Mouse (Mus musculus) embryonic facial prominence, embryonic 15.5 days (tissue): ENCODE results near the gene Mrm2. TPM values are rescaled to one million over a fixed set of nuclear protein-coding genes. Genes with fewer than 3 reads are reported as not detected.
"Not testable (repeated sequence)": the region's sequence is repeated elsewhere in the genome, so short reads cannot be mapped to it uniquely, and the experiment has no call there.

Source experiments
- ATAC-seq: fragments of 200-750 bp; cut with Nextera tagmentation; 2 replicates; pipeline ENCODE4 v1.8.0; 2017; ENCODE audit warnings: low read depth, moderate TSS enrichment; ENCODE audit not compliant: insufficient number of reproducible peaks, low FRiP score, low TSS enrichment
- H3K27ac ChIP-seq: fragments of 300-500 bp; sonication (generic); replicated peaks from 2 replicates; pipeline ENCODE4 v1.5.1; 2015; ENCODE audit warnings: mild to moderate bottlenecking, inconsistent platforms
- H3K27me3 ChIP-seq: fragments of 300-500 bp; sonication (generic); 2 replicates; pipeline ENCODE4 v1.6.1; 2015; ENCODE audit warnings: inconsistent platforms
- H3K36me3 ChIP-seq: fragments of 300-500 bp; sonication (generic); 2 replicates; pipeline ENCODE4 v1.6.1; 2015; ENCODE audit warnings: mild to moderate bottlenecking, inconsistent platforms
- H3K4me1 ChIP-seq: fragments of 300-500 bp; sonication (generic); 2 replicates; pipeline ENCODE4 v1.6.1; 2015; ENCODE audit warnings: inconsistent platforms
- H3K4me2 ChIP-seq: fragments of 300-500 bp; sonication (generic); replicated peaks from 2 replicates; pipeline ENCODE4 v1.6.1; 2015; ENCODE audit warnings: mild to moderate bottlenecking, inconsistent platforms
- H3K4me3 ChIP-seq: fragments of 300-500 bp; sonication (generic); replicated peaks from 2 replicates; pipeline ENCODE4 v1.5.1; 2015; ENCODE audit warnings: mild to moderate bottlenecking, inconsistent platforms
- H3K9ac ChIP-seq: fragments of 300-500 bp; sonication (generic); 2 replicates; pipeline ENCODE4 v1.6.1; 2015; ENCODE audit warnings: inconsistent platforms
- H3K9me3 ChIP-seq: fragments of 300-500 bp; sonication (generic); replicated peaks from 2 replicates; pipeline ENCODE4 v1.6.1; 2016; ENCODE audit warnings: inconsistent platforms
- WGBS: fragments of 180-500 bp; shearing (Covaris S2); methylation state at CpG from one replicate; pipeline ENCODE4 v1.1.7; 2015; 5-methylcytosine and 5-hydroxymethylcytosine counted together
- polyA plus RNA-seq: library from polyadenylated mRNA; unstranded; fragments of >200 nt; fragmentation: Nextera tagmentation; extraction: Ambion mirVana; gene quantifications from 2 replicates; pipeline ENCODE4 v1.2.1, GENCODE M21; 2015

The Mrm2 gene
- polyA plus RNA-seq, 1 experiment from 2014 or later = 20.4 TPM

- WGBS = 90% methylated on average over 4 of the region's 4 CpGs
- Histone ChIP-seq H3K4me1 (0 out of 2 replicates have a peak, but pooled peaks cover 7% of the 10 kb centered on the region), H3K4me2 (no peak overlapping the region), H3K9ac (no peak overlapping the region), H3K36me3 (no peaks in the 10 kb centered on the region), H3K27ac (no peak overlapping the region), H3K27me3 (no peaks in the 10 kb centered on the region), H3K9me3 (no peaks in the 10 kb centered on the region), H3K4me3 (no peak overlapping the region)
- ATAC-seq = no peak
Measured at GRCm38 (mm10) chr5:140368926-140369325, 37.2 kb upstream of the Mrm2 start.

GRCm38 (mm10) chr5:140368126-140368525 lies 36.4 kb upstream of the Mrm2 start:
- H3K9ac ChIP-seq, H3K27ac ChIP-seq, ATAC-seq, H3K9me3 ChIP-seq, H3K4me3 ChIP-seq, H3K36me3 ChIP-seq, H3K4me1 ChIP-seq, H3K4me2 ChIP-seq, H3K27me3 ChIP-seq: not testable (repeated sequence)
- WGBS = 85% methylated on average over 2 of the region's 2 CpGs

- Histone ChIP-seq H3K4me2 (no peak overlapping the region), H3K9me3 (no peaks in the 10 kb centered on the region), H3K27ac (no peak overlapping the region), H3K9ac (no peak overlapping the region), H3K27me3 (no peaks in the 10 kb centered on the region), H3K4me3 (no peak overlapping the region), H3K4me1 (no peaks in the 10 kb centered on the region), H3K36me3 (no peaks in the 10 kb centered on the region)
- 94% methylated on average over 5 of the region's 5 CpGs for WGBS
- no peak for ATAC-seq
Measured at GRCm38 (mm10) chr5:140364415-140364814, 32.7 kb upstream of the Mrm2 start.

GRCm38 (mm10) chr5:140359930-140360674 lies 28.4 kb upstream of the Mrm2 start:
- Histone ChIP-seq H3K4me3 (no peak overlapping the region), H3K36me3 (peaks cover 31% of the 10 kb centered on the region), H3K4me1 (no peaks in the 10 kb centered on the region), H3K9ac (no peak overlapping the region), H3K27me3 (no peaks in the 10 kb centered on the region), H3K27ac (no peak overlapping the region), H3K4me2 (no peak overlapping the region), H3K9me3 (no peaks in the 10 kb centered on the region)
- 74% methylated on average over 14 of the region's 14 CpGs for WGBS
- ATAC-seq = 0 out of 2 replicates have a peak, but pooled peaks have one; percentile 34

DNA sequence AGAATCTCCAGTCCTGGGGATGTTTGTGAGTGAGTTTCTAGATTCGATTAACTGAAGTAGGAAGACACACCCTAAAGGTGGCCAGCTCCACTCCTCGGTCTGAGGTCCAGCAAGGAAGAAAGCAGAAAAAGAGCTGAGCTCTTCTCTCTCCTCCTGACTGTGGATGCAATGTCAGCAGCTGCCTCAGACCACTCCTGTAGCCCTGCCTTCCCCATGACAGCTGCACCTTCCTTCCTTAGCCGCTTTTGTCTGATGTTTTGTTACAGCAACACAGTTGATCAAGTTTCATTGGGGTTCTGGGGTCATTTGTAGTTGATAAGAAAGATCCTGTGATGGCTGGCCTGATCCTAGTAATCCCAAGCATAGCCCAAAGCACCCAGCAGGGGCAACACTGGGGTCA lies 25.8 kb upstream of the Mrm2 start:
- no peak overlapping the region for H3K9ac ChIP-seq
- H3K27me3 ChIP-seq = no peaks in the 10 kb centered on the region
- H3K9me3 ChIP-seq = no peaks in the 10 kb centered on the region
- ATAC-seq = no peak
- H3K36me3 ChIP-seq = peaks cover 51% of the 10 kb centered on the region
- no peak overlapping the region for H3K4me3 ChIP-seq
- H3K27ac ChIP-seq = no peak overlapping the region
- H3K4me1 ChIP-seq = no peaks in the 10 kb centered on the region
- H3K4me2 ChIP-seq = no peak overlapping the region
- 81% methylated on average over 3 of the region's 3 CpGs for WGBS

DNA sequence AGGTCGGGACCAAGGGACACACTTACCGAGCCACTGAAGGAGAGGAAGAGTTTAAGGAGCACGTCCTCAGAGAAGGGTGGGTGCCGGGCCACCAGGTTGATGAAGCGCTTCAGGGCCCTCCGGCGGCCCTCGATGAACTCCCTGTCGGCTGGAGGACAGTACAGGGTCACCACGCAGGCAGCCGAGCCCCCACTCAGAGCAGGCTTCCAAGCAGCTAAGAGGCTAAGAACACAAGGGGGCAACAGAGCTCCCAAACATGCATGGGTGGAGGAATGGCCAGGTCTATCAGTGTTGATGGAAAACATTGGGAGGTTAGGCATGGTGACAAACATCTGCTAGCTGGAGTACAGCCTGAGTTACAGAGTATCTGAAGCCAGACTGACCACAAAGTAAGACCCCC lies 24.2 kb upstream of the Mrm2 start:
- Histone ChIP-seq H3K27me3 (no peaks in the 10 kb centered on the region), H3K4me3 (no peak overlapping the region), H3K9ac (no peak overlapping the region), H3K4me2 (no peak overlapping the region), H3K9me3 (no peaks in the 10 kb centered on the region), H3K36me3 (peaks cover 66% of the 10 kb centered on the region), H3K27ac (no peak overlapping the region), H3K4me1 (no peaks in the 10 kb centered on the region)
- 90% methylated on average over 11 of the region's 11 CpGs for WGBS
- no peak for ATAC-seq

- ATAC-seq = no peak
- peaks cover 60% of the 10 kb centered on the region for H3K36me3 ChIP-seq
- WGBS = 89% methylated on average over 6 of the region's 6 CpGs
Measured at GRCm38 (mm10) chr5:140352352-140352751, 20.7 kb upstream of the Mrm2 start.

GRCm38 (mm10) chr5:140350731-140351497 lies 19.2 kb upstream of the Mrm2 start:
- Histone ChIP-seq H3K27me3 (no peaks in the 10 kb centered on the region), H3K4me1 (no peaks in the 10 kb centered on the region), H3K4me2 (no peak overlapping the region), H3K27ac (no peak overlapping the region), H3K9me3 (no peaks in the 10 kb centered on the region), H3K36me3 (peaks cover 51% of the 10 kb centered on the region), H3K9ac (no peak overlapping the region), H3K4me3 (no peak overlapping the region)
- 93% methylated on average over 8 of the region's 8 CpGs for WGBS
- ATAC-seq = no peak

More at GRCm38 (mm10) chr5:140352352-140352751, 20.7 kb upstream of the Mrm2 start:
- Histone ChIP-seq H3K9me3 (no peaks in the 10 kb centered on the region), H3K4me1 (no peaks in the 10 kb centered on the region), H3K4me2 (no peak overlapping the region), H3K27me3 (no peaks in the 10 kb centered on the region), H3K27ac (no peak overlapping the region), H3K9ac (no peak overlapping the region), H3K4me3 (no peak overlapping the region)

- Histone ChIP-seq H3K9me3 (no peaks in the 10 kb centered on the region), H3K4me2 (no peak overlapping the region), H3K27me3 (no peaks in the 10 kb centered on the region), H3K4me3 (no peak overlapping the region), H3K4me1 (no peaks in the 10 kb centered on the region), H3K27ac (no peak overlapping the region), H3K9ac (no peak overlapping the region), H3K36me3 (peaks cover 55% of the 10 kb centered on the region)
- WGBS = 92% methylated on average over 9 of the region's 9 CpGs
- no peak for ATAC-seq
Measured at GRCm38 (mm10) chr5:140349882-140350281, 18.2 kb upstream of the Mrm2 start.

GRCm38 (mm10) chr5:140346050-140346449 lies 14.4 kb upstream of the Mrm2 start:
- Histone ChIP-seq H3K4me3 (no peak overlapping the region), H3K4me1 (no peaks in the 10 kb centered on the region), H3K4me2 (no peak overlapping the region), H3K27ac (no peak overlapping the region), H3K27me3 (no peaks in the 10 kb centered on the region), H3K9me3 (no peaks in the 10 kb centered on the region), H3K9ac (no peak overlapping the region), H3K36me3 (peaks cover 41% of the 10 kb centered on the region)
- WGBS = 48% methylated on average over 1 of the region's 1 CpGs
- no peak for ATAC-seq

GRCm38 (mm10) chr5:140345244-140345643 lies 13.5 kb upstream of the Mrm2 start:
- no peaks in the 10 kb centered on the region for H3K4me1 ChIP-seq
- H3K36me3 ChIP-seq = peaks cover 46% of the 10 kb centered on the region
- no peaks in the 10 kb centered on the region for H3K9me3 ChIP-seq
- no peak overlapping the region for H3K9ac ChIP-seq
- H3K4me3 ChIP-seq = no peak overlapping the region
- WGBS = 84% methylated on average over 4 of the region's 4 CpGs
- ATAC-seq = no peak
- H3K27ac ChIP-seq = no peak overlapping the region
- H3K27me3 ChIP-seq = no peaks in the 10 kb centered on the region
- H3K4me2 ChIP-seq = no peak overlapping the region
